Mouse (Mus musculus): ENCODE data around the gene Cd79b.

Cd79b gene

GRCm38 (mm10) chr11:106318406-106319366 lies 4.1 kb upstream of the Cd79b start:
- in situ Hi-C loops (cut with MboI, MseI) = no loop called here

DNA sequence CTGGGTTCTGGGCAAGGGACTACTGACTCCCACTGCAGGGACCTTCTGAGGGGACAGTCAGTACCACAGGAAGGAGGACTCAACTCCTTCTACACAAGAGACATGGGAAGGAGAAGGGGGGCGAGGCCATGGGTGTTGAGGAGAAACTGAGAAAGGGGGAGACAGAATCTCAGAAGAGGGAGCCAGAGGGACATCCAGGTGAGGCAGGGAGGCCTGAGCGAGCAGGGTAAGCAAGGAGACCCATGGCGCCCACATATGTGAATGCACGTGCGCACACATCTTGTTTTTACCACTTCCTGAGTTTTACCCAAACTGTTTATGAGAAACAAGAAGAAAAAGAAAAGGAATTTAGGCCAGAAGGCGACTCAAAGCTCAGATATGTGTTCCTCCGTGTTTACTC lies 3.2 kb upstream of the Cd79b start:
- in situ Hi-C loops (cut with MboI, MseI) = no loop called here

DNA sequence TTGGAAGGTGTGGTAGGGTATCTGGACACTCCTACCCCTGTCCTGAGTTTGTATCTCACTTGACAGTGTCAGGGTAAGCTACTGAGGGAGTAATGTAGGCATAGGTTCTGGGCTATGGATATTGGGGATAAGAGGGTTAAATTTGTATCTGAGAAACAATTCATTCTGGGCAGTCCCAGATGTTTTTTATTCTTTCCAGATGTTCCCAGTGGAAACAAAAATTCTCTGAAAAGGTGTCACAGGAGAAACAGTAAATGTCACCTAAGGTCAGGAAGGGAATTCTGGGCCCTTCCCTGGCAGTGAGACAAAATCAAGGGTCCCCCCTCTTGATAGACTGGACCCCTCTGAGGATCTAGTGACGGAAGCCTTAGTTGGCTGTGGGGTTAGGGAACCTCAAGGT lies 1.9 kb upstream of the Cd79b start:
- in situ Hi-C loops (cut with MboI, MseI) = no loop called here

DNA sequence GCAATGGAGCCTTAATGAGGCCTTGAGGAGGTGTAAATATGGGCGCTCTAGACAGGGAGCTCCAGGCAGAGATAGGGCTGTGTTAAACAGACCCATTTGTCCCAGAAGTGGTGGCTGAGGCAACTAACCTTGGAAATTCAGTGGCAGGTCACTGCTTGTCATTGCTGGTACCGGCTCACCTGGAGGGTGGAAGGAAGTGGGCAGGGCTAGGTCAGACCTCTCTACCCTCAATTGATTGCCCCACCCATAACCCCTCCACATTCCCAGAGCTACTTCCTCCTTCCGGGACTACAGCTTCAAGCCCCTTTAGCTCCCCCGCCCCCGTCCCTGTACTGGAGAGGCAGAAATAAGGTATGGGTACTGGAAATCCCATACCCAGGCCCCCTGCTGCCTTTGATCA lies 1.0 kb downstream of the Cd79b start:
- in situ Hi-C loops (cut with MboI, MseI) = no loop called here

GRCm38 (mm10) chr11:106310123-106310522 lies 4.4 kb downstream of the Cd79b start:
- in situ Hi-C loops (cut with MboI, MseI) = no loop called here

GRCm38 (mm10) chr11:106308162-106308561 lies 6.4 kb downstream of the Cd79b start:
- in situ Hi-C loops (cut with MboI, MseI) = no loop called here

GRCm38 (mm10) chr11:106307432-106307831 lies 7.1 kb downstream of the Cd79b start:
- in situ Hi-C loops (cut with MboI, MseI) = no loop called here

- in situ Hi-C loops (cut with MboI, MseI) = no loop called here
Observed at GRCm38 (mm10) chr11:106306758-106307157, 7.8 kb downstream of the Cd79b start.

DNA sequence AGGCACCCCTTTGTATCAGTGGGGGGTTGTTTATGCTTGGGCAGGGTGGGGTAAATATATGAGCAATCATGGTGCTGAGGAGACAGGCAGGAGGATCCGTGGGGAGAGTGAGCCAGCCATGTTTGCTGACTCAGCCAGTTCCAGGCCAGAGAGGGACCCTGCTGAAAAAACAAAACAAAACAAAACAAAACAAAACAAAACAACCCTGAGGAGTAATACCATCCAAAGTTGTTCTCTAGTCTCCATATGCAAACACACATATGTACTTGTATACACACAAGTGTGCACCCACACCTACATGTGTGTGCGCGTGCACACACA lies 8.5 kb downstream of the Cd79b start:
- in situ Hi-C loops (cut with MboI, MseI) = no loop called here

DNA sequence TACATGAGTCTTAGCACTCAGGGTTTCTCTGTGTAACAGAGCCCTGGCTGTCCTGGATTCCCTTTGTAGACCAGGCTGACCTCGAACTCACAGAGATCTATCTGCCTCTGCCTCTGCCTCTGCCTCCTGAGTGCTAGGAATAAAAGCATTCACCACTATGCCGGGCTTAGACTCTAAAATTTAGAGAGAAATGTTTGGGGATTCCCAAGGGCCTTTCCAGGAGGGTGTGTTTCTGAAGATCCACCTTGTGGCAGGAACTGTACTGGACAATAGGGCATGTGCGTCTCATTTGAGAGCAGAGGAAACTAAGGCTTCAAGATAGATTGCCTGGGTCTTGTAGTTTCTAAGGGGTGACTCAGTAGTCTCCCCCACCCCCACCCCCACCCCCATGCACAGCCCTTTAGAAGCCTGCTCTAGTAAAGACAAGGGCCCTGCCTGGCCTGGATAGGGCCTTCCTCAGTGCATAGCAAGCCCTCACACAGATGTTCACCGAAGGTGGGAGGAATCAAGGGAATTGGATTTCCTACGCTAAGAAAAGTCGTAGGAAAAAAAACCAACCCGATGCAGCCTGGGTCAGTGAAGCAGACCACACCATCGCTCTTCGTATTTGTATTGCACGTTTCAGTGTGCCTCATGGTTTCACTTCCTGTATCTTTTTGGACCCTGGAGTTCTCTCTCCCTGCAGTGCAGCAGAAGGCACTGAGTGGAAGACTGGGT lies 9.1 kb downstream of the Cd79b start:
- in situ Hi-C loops (cut with MboI, MseI) = no loop called here

DNA sequence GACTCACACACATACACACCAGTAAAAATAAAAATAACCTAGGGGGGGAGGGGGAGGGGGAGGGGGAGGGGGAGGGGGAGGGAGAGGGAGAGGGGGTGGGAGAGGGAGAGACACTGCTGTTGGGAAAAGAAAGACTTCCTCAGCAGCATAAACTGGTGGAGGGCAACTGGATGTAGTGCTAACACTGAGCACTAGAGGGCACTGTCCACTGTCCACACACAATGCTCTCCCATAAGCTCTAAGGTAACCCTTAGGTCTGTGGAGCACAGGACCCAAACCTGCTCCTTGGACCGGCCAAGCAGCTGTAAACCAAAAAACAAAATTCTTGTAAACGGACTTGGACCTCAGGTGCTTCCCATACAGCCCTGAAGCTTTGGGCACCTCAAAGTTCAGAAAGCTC lies 11.9 kb downstream of the Cd79b start:
- in situ Hi-C loops (cut with MboI, MseI) = no loop called here

- in situ Hi-C loops (cut with MboI, MseI) = no loop called here
Observed at GRCm38 (mm10) chr11:106301765-106302164, 12.8 kb downstream of the Cd79b start, which contains the start of gene Gh. Gene Gh (minus strand): TSS chr11:106301865.

DNA sequence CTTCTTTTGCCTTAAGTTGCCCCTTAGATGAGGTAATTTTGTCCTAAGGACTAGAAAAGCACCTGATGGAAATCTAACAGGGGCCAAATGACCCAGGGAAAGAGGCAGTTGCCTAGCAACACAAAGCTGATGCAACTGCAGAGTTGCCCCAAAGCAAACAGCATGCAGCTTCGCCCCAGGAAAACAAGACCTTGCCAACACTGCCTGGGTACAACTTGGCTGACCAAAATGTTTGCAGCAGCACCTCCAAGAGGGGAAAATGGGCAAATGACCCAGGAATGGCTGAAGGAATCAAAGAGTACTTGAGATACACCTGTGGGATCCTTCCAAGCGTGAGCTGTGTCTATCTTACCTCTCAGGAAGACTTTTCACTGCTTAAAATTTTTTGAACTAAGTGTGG lies 22.7 kb downstream of the Cd79b start:
- in situ Hi-C loops (cut with MboI, MseI) = no loop called here

- in situ Hi-C loops (cut with MboI, MseI) = no loop called here
Observed at GRCm38 (mm10) chr11:106290376-106290775, 24.2 kb downstream of the Cd79b start.

DNA sequence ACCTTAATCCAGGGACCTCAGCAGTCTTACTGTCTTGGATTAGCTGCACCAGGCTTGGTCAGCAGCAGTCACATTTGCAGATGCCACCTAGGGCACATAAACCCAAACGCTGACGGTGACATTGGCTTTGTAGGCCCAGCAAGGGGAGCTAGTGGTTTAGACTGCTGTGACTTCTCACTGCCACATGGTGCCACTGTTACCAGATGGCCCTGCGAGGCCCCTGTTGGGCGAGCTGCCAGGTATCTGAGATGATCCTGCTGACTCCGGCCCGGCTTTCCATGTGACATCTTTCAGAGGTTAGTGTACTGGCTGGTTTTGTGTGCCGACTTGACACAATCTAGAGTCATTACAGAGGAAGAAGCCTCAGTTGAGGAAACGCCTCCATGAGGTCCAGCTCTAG lies 25.2 kb downstream of the Cd79b start:
- in situ Hi-C loops (cut with MboI, MseI) = loop anchor here (5.0 kb wide), 1 partner anchor 33 kb away; no protein-coding TSS in a partner anchor

- in situ Hi-C loops (cut with MboI, MseI) = loop anchor here (5.0 kb wide), 1 partner anchor 35 kb away; no protein-coding TSS in a partner anchor
Observed at GRCm38 (mm10) chr11:106286987-106287386, 27.6 kb downstream of the Cd79b start.

DNA sequence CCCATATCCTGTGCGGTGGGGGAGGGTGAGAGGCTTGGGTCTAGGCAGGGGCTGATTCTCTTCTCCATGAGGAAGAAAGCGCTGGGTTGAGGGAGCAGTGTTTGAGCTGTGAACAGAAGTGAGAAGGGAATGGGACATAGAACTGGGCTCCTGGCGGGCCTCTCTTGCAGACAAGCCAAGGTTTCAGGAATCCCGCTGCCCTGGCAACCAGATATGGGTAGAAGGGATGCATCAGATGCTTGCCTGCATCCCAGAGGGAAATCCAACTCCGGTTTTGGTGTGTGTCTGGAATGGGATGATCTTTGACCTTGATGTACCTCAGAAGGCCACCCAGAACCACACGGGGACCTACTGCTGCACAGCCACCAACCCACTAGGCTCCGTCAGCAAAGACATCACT lies 28.4 kb downstream of the Cd79b start:
- in situ Hi-C loops (cut with MboI, MseI) = loop anchor here (5.0 kb wide), 1 partner anchor 36 kb away; no protein-coding TSS in a partner anchor

- in situ Hi-C loops (cut with MboI, MseI) = no loop called here
Observed at GRCm38 (mm10) chr11:106284126-106284525, 30.4 kb downstream of the Cd79b start.

DNA sequence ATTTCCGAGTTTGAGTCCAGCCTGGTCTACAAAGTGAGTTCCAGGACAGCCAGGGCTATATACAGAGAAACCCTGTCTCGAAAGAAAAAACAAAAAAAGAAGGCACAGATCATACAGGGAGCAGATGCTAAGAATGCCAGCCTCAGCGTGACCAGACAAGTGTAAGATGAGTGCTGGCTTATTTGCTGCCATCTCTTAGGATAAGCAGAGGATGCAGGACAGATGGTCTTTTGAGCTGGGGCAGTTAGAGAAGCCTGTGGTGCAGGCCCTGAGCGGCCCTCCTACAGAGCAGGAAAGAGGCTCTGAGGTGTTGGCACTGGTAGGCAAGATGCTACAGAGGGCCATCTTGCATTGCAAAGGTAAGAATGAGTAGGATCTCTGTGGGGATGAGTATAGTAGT lies 31.2 kb downstream of the Cd79b start:
- in situ Hi-C loops (cut with MboI, MseI) = no loop called here

DNA sequence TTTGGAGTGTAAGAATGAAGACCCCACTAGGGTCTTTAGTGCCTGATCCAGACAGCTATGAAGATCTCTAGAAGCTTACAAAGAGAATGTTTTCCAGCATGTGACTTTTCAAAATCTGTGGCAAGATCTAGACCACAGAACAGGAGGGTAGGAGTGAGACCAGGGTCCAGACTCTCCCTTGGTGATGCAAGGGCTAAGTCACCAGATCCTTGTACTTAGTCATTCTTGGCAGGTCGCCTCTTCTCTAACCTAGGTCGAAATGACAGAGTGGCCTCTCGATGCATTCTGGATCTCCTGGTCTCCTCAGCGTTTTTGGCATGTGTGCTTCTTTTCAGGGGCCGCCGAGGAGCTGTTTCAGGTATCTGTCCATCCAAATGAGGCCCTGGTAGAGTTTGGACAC lies 32.1 kb downstream of the Cd79b start:
- in situ Hi-C loops (cut with MboI, MseI) = no loop called here

DNA sequence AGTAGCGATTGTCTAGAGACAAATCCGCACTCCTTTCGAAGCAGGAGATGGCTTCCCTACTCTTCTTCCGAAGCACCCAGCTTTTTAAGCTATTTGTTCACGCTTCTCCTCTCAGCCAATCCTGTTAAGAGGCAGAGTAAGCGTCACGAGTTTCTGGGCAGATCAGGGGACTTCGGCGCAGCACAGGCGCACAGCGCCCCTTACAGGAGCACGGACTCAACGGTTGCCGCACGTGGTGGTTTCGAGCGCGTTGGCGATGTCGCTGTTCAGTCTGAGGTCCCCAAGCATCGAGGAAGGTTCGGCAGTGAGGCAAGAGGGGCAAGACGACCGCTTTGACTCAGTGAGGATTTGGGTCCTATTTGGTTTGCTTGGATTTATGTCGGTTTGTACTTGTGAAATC lies 38.1 kb downstream of the Cd79b start, which contains the start of gene Tcam1:
Gene Tcam1, plus strand, starts transcription at position 219 of the 400 bp plus-strand sequence.
- in situ Hi-C loops (cut with MboI, MseI) = loop anchor here (10.0 kb wide), 1 partner anchor 638 kb away; no protein-coding TSS in a partner anchor

- in situ Hi-C loops (cut with MboI, MseI) = loop anchor here (10.0 kb wide), 1 partner anchor 640 kb away; no protein-coding TSS in a partner anchor
Observed at GRCm38 (mm10) chr11:106274971-106275411, 39.6 kb downstream of the Cd79b start.

All from regulatory T cell (primary cell).